Mouse (Mus musculus) neutrophil, adult 83 days (primary cell): ENCODE data around the gene Nars2. TPM values are rescaled to one million over a fixed set of nuclear protein-coding genes. Genes with fewer than 3 reads are reported as not detected.

Source experiments
- total RNA-seq, 2 experiments: library from RNA; stranded (reverse); gene quantifications; one replicate each; pipeline ENCODE4 v1.2.4; 2023

Nars2 gene
- 1 to 10 TPM; 2.9 to 3.0 TPM for total RNA-seq

GRCm38 (mm10) chr7:96951281-96952051 is at the start of gene Nars2:
Gene Nars2 (plus strand): TSS chr7:96951505.

GRCm38 (mm10) chr7:97081242-97081958 is 130.1 kb downstream of the Nars2 start, which contains the start of gene Gab2:
Gene Gab2 (plus strand): TSS chr7:97081586.

Other genes starting within 250 kb of the Nars2 start
- gene Gab2, start 130.1 kb downstream of the Nars2 start, total RNA-seq = 10 to 100 TPM; 23.4 to 33.1 TPM